Mouse (Mus musculus) megakaryocyte, embryonic 14.5 days (primary cell): ENCODE measurements around the gene Myo18b.

Source experiments
- FLI1 ChIP-seq: IDR thresholded peaks from 2 replicates; pipeline ENCODE4 v1.6.1; 2012; ENCODE audit warnings: low read length, inconsistent platforms, mixed read lengths
- GATA1 ChIP-seq: IDR thresholded peaks from 3 replicates; pipeline ENCODE4 v1.6.1; 2012; ENCODE audit warnings: mixed read lengths, low read length, inconsistent platforms, borderline replicate concordance

DNA sequence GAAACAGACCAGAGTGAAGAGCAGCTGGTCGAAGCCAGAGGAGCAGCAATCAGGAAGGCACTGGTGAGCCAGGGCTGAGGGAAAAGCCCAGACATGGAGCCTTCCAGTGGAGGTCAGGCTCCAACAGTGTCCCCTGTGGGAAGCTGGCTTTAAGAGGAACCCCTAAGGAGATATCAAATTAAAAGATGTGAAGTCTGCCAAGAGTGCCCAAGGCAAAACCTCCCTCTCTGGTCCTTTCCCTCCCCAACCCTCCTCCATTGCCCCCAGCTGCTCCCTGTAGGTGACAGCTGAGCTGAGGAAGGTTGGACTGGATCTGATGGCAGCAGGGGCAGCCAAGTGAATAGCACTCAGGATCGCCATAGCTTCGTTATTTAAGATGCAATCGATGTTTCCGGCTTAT is 161.1 kb downstream of the Myo18b start:
- TF ChIP-seq FLI1 (no peak), GATA1 (no peak)
